In the genomic region with DNA sequence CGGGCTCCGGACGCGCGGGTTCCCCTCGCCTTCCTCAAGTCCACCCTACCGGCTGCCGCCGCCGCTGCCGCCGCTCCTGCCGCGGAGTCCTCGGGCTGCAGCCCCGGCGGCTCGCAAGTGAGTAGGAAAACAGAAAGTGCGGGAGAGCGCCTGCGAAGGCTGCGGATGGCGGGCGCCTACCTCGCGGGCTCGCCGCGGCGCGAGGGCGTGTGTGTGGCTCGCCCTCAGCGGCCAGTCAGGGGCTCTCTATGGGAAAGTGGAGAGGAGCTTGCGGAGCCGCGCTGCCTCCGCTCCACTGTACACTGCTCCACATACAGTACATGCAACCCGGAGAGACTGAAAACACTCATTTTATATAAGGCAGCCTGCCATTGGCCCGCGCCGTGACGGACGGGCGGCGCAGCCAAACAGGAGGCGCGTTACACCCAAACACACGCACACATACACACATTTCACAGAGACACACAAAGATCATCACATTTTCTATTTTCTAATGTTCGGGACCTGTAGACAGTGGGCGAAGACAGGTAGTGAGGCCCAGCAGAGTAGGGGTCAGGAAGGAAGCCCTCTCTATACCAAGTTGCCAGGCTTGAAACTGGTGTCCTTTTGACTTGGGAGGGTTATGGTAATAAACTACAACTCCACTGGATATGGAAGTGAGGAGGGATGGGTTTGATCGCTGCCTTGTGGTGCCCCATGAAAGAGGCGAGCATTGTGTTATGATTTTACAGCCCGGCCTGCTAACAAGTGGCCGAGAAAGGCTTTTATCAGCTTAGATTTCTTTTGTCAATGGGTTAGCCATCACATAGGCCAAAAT, we compare ENCODE assay signal across 8 mouse cellular contexts. TPM values are rescaled to one million over a fixed set of nuclear protein-coding genes. Genes with fewer than 3 reads are reported as not detected.
DNase-seq lines count a peak whose midpoint lies in the region; ATAC-seq lines count a peak whose summit lies in the region.

A gene (minus strand): TSS at position 329 of the 817 bp plus-strand sequence.

- ATAC-seq in intestine, embryonic 14.5 days (replicated peaks; ENCODE audit: low FRiP score, low TSS enrichment, low read depth) = peak; percentile 97

- 0 out of 2 replicates have a peak, but pooled peaks cover 6% of the 10 kb centered on the region for H3K4me1 ChIP-seq in intestine, embryonic 14.5 days (replicated peaks; ENCODE audit: control insufficient read depth, insufficient read depth, low read length)

- DNase-seq in adrenal gland, adult 18-20 months (ENCODE audit: low spot score in 2 of 2) = peak; percentile 97
- peak; percentile 92 for DNase-seq in embryo, embryonic 11 days
- peak; percentile 96 for DNase-seq in gastrocnemius, postnatal 25 days
- peak; percentile 99 for DNase-seq in intestine, embryonic 14.5 days (ENCODE audit: low spot score)
- DNase-seq in left cerebral cortex, postnatal 14 days (ENCODE audit: low spot score in 2 of 2) = peak; percentile 99
- DNase-seq in mesoderm, embryonic 11.5 days (ENCODE audit: low read depth, low spot score) = peak; percentile 97
- DNase-seq in right cerebral cortex, postnatal 36 days (ENCODE audit: low spot score in 2 of 2) = peak; percentile 97 to 99
- DNase-seq in yolk sac, embryonic 10.5 days (ENCODE audit: low spot score) = peak; percentile 96

- peak within 1 kb of the TSS; percentile 89 for H3K9ac ChIP-seq in intestine, embryonic 14.5 days (ENCODE audit: low read length)

- intact Hi-C loops in left cerebral cortex, postnatal 14 days (cut with DNase I) = loop anchor here (5.0 kb wide), 2 partner anchors 95 to 305 kb away; no protein-coding TSS in a partner anchor

- H3K27me3 ChIP-seq in intestine, embryonic 14.5 days (replicated peaks; ENCODE audit: control insufficient read depth, insufficient read depth, low read length) = no peaks in the 10 kb centered on the region

- H3K27ac ChIP-seq in intestine, embryonic 14.5 days (ENCODE audit: low read depth) = peak within 1 kb of the TSS; percentile 99

- peak within 1 kb of the TSS; percentile 86 for H3K4me3 ChIP-seq in intestine, embryonic 14.5 days (ENCODE audit: low read depth, low read length)

- peaks cover 3% of the 10 kb centered on the region; the same call in 1 of the 2 replicates for H3K36me3 ChIP-seq in intestine, embryonic 14.5 days (ENCODE audit: control insufficient read depth, insufficient read depth, low read length)

- peak within 1 kb of the TSS; percentile 92 for H3K4me2 ChIP-seq in intestine, embryonic 14.5 days (ENCODE audit: low read length)

- H3K9me3 ChIP-seq in intestine, embryonic 14.5 days (ENCODE audit: control insufficient read depth, low read length) = no peaks in the 10 kb centered on the region

- WGBS in intestine, embryonic 14.5 days = under 1% methylated on average over 54 of the region's 55 CpGs

RNA-seq across cellular contexts. Expression of the gene that starts here (rescaled TPM):
- 10 to 100 TPM; 26.6 to 32.8 TPM for total RNA-seq in adrenal gland, adult 18-20 months (2021)
- 1 to 10 TPM; 6.2 to 6.6 TPM for total RNA-seq in gastrocnemius, postnatal 25 days (2021)
- 34.0 and 38.2 TPM in 2 replicates for polyA plus RNA-seq in intestine, embryonic 14.5 days (2014; fragmentation: Nextera tagmentation; extraction: Ambion mirVana)
- total RNA-seq in left cerebral cortex, postnatal 14 days (2021) = 10 to 100 TPM; 12.1 TPM

Comparison
In these comparisons a context has a peak if more than half of its experiments do, and no peak if none do; other contexts are left out.
1. Peak in every context shown above with its lines: DNase-seq, ATAC-seq, H3K4me3 ChIP-seq and H3K27ac ChIP-seq.